Mouse (Mus musculus) kidney, adult 2 months (tissue): ENCODE results near the gene Eml4.

Experiments
- CTCF ChIP-seq: fragments of 200-500 bp; conservative IDR thresholded peaks from 2 replicates; pipeline ENCODE4 v1.5.1; 2011; ENCODE audit warnings: low read depth, mild to moderate bottlenecking, control low read depth, low read length, moderate library complexity, mixed read lengths; ENCODE audit not compliant: insufficient read depth, insufficient read length
- POLR2A ChIP-seq: fragments of 200-500 bp; IDR thresholded peaks from one replicate; pipeline ENCODE4 v1.6.1; 2011; ENCODE audit warnings: low read depth, low read length, control low read depth

GRCm38 (mm10) chr17:83313046-83313689 lies 37.6 kb upstream of the Eml4 start:
- TF ChIP-seq POLR2A (no peak), CTCF (no peak)
